Comparison of ENCODE assay signal across 8 mouse cellular contexts in genomic region chr13:23561883-23562659, GRCm38 (mm10). TPM values are rescaled to one million over a fixed set of nuclear protein-coding genes. Genes with fewer than 3 reads are reported as not detected.
DNase-seq lines count a peak whose midpoint lies in the region; ATAC-seq lines count a peak whose summit lies in the region.
"Not testable (repeated sequence)": the region's sequence is repeated elsewhere in the genome, so short reads cannot be mapped to it uniquely, and the experiment has no call there.

TSS of gene Hist1h3e (minus strand) at chr13:23562369.

- H3K4me2 ChIP-seq in intestine, embryonic 14.5 days (ENCODE audit: low read length): peak within 1 kb of the TSS; percentile 92

- H3K9ac ChIP-seq in intestine, embryonic 14.5 days (ENCODE audit: low read length): peak within 1 kb of the TSS; percentile 73

- not testable (repeated sequence) for H3K9me3 ChIP-seq in intestine, embryonic 14.5 days (ENCODE audit: control insufficient read depth, low read length)

- intact Hi-C loops in left cerebral cortex, postnatal 14 days (cut with DNase I): not testable (repeated sequence)

- peak; percentile 81 to 86 for DNase-seq in adrenal gland, adult 18-20 months (ENCODE audit: low spot score in 2 of 2)
- DNase-seq in embryo, embryonic 11 days: peak; percentile 96
- peak; percentile 89 for DNase-seq in gastrocnemius, postnatal 25 days
- peak; percentile 98 for DNase-seq in intestine, embryonic 14.5 days (ENCODE audit: low spot score)
- peak; percentile 96 to 98 for DNase-seq in left cerebral cortex, postnatal 14 days (ENCODE audit: low spot score in 2 of 2)
- DNase-seq in mesoderm, embryonic 11.5 days (ENCODE audit: low read depth, low spot score): peak; percentile 98
- DNase-seq in right cerebral cortex, postnatal 36 days (ENCODE audit: low spot score in 2 of 2): peak; percentile 92 to 95
- DNase-seq in yolk sac, embryonic 10.5 days (ENCODE audit: low spot score): peak; percentile 98

- peak; percentile 90 for ATAC-seq in intestine, embryonic 14.5 days (replicated peaks; ENCODE audit: low FRiP score, low TSS enrichment, low read depth)

- peak within 1 kb of the TSS; percentile 99 for H3K27ac ChIP-seq in intestine, embryonic 14.5 days (ENCODE audit: low read depth)

- H3K4me3 ChIP-seq in intestine, embryonic 14.5 days (ENCODE audit: low read depth, low read length): peak within 1 kb of the TSS; percentile 38

- WGBS in intestine, embryonic 14.5 days: under 1% methylated on average over 49 of the region's 67 CpGs

- H3K4me1 ChIP-seq in intestine, embryonic 14.5 days (replicated peaks; ENCODE audit: control insufficient read depth, insufficient read depth, low read length): not testable (repeated sequence)

- H3K27me3 ChIP-seq in intestine, embryonic 14.5 days (replicated peaks; ENCODE audit: control insufficient read depth, insufficient read depth, low read length): not testable (repeated sequence)

- not testable (repeated sequence) for H3K36me3 ChIP-seq in intestine, embryonic 14.5 days (ENCODE audit: control insufficient read depth, insufficient read depth, low read length)

RNA-seq across cellular contexts. Expression of gene Hist1h3e, which starts in this region (rescaled TPM):
- total RNA-seq in adrenal gland, adult 18-20 months (2021): 10 to 100 TPM; 31.7 to 35.9 TPM
- total RNA-seq in gastrocnemius, postnatal 25 days (2021): 10 to 100 TPM; 11.7 to 13.0 TPM
- polyA plus RNA-seq in intestine, embryonic 14.5 days (2014; fragmentation: Nextera tagmentation; extraction: Ambion mirVana): 9.3 and 9.7 TPM in 2 replicates
- total RNA-seq in left cerebral cortex, postnatal 14 days (2021): 10 to 100 TPM; 49.1 to 57.1 TPM

Comparison
In these comparisons a context has a peak if more than half of its experiments do, and no peak if none do; other contexts are left out.
1. Peak in every context shown above with its lines: DNase-seq, ATAC-seq, H3K4me3 ChIP-seq and H3K27ac ChIP-seq.